14 mouse cellular contexts compared by ENCODE assay signal in the genomic region with DNA sequence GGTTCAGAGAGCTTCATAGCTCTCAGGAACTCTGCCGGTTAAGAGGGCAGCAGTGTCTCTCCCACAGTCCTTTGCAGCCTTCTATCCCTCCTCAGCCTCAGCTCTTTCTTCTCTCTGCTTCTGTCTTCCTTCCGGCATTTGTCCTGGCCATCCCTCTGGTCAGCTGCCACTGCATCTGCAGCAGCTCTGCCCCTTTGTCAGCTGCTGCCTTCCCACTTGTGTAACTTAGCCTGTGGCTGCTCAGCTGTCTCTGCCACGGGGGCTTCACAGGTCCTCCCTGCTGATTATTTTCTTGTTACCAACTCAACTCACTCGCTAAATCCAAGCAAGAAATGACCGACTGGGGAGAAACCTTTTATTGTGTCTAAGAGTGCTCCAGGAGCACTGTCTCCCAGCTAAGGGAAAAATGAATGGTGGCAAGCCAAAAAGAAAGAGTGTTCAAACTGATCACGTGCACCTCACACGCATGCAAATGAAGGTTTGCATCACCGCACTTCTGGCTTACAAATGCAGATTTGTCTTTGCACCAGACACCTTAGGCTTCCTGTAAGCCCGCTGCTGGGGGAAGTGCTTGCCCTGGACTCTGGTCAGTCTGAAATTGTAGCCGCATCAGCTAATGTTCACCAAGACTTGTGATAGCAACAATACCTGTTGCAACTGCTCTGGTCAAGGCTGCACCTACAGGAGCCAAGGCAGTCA. TPM values are rescaled to one million over a fixed set of nuclear protein-coding genes. Genes with fewer than 3 reads are reported as not detected.
DNase-seq lines count a peak whose midpoint lies in the region; ATAC-seq lines count a peak whose summit lies in the region.
"Had no signal": no experiment of that assay in that cellular context is flagged by ENCODE, and none has a peak within 500 bp of the region (broad histone marks: within the 10 kb centered on the region; RNA-seq: fewer than 3 reads in every experiment).

No protein-coding gene starts in this region.

- 58% methylated on average over 10 of the region's 10 CpGs for WGBS in kidney, embryonic 15.5 days
- 54% methylated on average over 10 of the region's 10 CpGs for WGBS in forebrain, embryonic 10.5 days
- 41% methylated on average over 10 of the region's 10 CpGs for WGBS in neural tube, embryonic 13.5 days

- H3K27me3 ChIP-seq in kidney, embryonic 15.5 days, result no peaks in the 10 kb centered on the region
- no peaks in the 10 kb centered on the region for H3K27me3 ChIP-seq in forebrain, embryonic 10.5 days (ENCODE audit: poor library complexity, severe bottlenecking)
- no peaks in the 10 kb centered on the region for H3K27me3 ChIP-seq in neural tube, embryonic 13.5 days
- H3K27me3 ChIP-seq: heart, embryonic 15.5 days; liver, embryonic 13.5 days; stomach, embryonic 15.5 days had no signal

- no peak overlapping the region for H3K4me2 ChIP-seq in kidney, embryonic 15.5 days
- 0 out of 2 replicates have a peak overlapping the region, but pooled peaks have one; percentile 12 for H3K4me2 ChIP-seq in neural tube, embryonic 13.5 days
- H3K4me2 ChIP-seq: heart, embryonic 15.5 days; liver, embryonic 13.5 days; stomach, embryonic 15.5 days had no signal

- H3K4me1 ChIP-seq in kidney, embryonic 15.5 days, result 0 out of 2 replicates have a peak, but pooled peaks cover 5% of the 10 kb centered on the region
- peaks cover 23% of the 10 kb centered on the region for H3K4me1 ChIP-seq in forebrain, embryonic 10.5 days
- peaks cover 31% of the 10 kb centered on the region for H3K4me1 ChIP-seq in neural tube, embryonic 13.5 days (replicated peaks)
- H3K4me1 ChIP-seq: heart, embryonic 15.5 days; liver, embryonic 13.5 days; stomach, embryonic 15.5 days had no signal

- intact Hi-C loops in heart, postnatal 25 days (cut with DNase I), result no loop called here

- no peak for ATAC-seq in kidney, embryonic 15.5 days (replicated peaks; ENCODE audit: low FRiP score)
- ATAC-seq in neural tube, embryonic 13.5 days (ENCODE audit: low read depth), result no peak
- ATAC-seq: activated CD4-positive, CD25-positive, alpha-beta regulatory T cell, adult 4 months had no signal

- peak; percentile 36 for DNase-seq in kidney, adult 11 months
- DNase-seq in forebrain, embryonic 10.5 days (ENCODE audit: extremely low spot score, low spot score), result no peak
- DNase-seq in kidney, postnatal 25 days, result peak; percentile 32 to 65
- no peak for DNase-seq in heart, postnatal 25 days (ENCODE audit: low spot score)
- DNase-seq in adipocyte (ENCODE audit: low spot score), result no peak
- no peak for DNase-seq in left cerebral cortex, adult 8-10 months (ENCODE audit: low spot score in 2 of 2)
- DNase-seq: embryo, embryonic 11 days; liver, embryonic 13.5 days had no signal

- no peaks in the 10 kb centered on the region for H3K9me3 ChIP-seq in kidney, embryonic 15.5 days (replicated peaks)
- no peaks in the 10 kb centered on the region for H3K9me3 ChIP-seq in forebrain, embryonic 10.5 days
- H3K9me3 ChIP-seq in neural tube, embryonic 13.5 days, result no peaks in the 10 kb centered on the region
- H3K9me3 ChIP-seq: heart, embryonic 15.5 days; liver, embryonic 13.5 days; stomach, embryonic 15.5 days had no signal

- H3K9ac ChIP-seq in kidney, embryonic 15.5 days, result no peak overlapping the region
- no peak overlapping the region for H3K9ac ChIP-seq in neural tube, embryonic 13.5 days
- H3K9ac ChIP-seq: heart, embryonic 15.5 days; liver, embryonic 13.5 days; stomach, embryonic 15.5 days had no signal

- H3K36me3 ChIP-seq in kidney, embryonic 15.5 days, result no peaks in the 10 kb centered on the region
- no peaks in the 10 kb centered on the region for H3K36me3 ChIP-seq in forebrain, embryonic 10.5 days (replicated peaks)
- no peaks in the 10 kb centered on the region for H3K36me3 ChIP-seq in neural tube, embryonic 13.5 days
- H3K36me3 ChIP-seq: heart, embryonic 15.5 days; liver, embryonic 13.5 days; stomach, embryonic 15.5 days had no signal

- H3K27ac ChIP-seq in kidney, embryonic 15.5 days, result no peak overlapping the region
- H3K27ac ChIP-seq in forebrain, embryonic 10.5 days, result peak overlapping the region; percentile 45
- no peak overlapping the region for H3K27ac ChIP-seq in neural tube, embryonic 13.5 days (replicated peaks)
- H3K27ac ChIP-seq: heart, embryonic 15.5 days; liver, embryonic 13.5 days; stomach, embryonic 15.5 days had no signal

- H3K4me3 ChIP-seq in kidney, embryonic 15.5 days (replicated peaks), result no peak overlapping the region
- no peak overlapping the region for H3K4me3 ChIP-seq in forebrain, embryonic 10.5 days
- no peak overlapping the region for H3K4me3 ChIP-seq in neural tube, embryonic 13.5 days
- H3K4me3 ChIP-seq: heart, embryonic 15.5 days; liver, embryonic 13.5 days; megakaryocyte, embryonic 14.5 days; stomach, embryonic 15.5 days had no signal

RNA-seq across cellular contexts. Expression of gene Mex3b, which starts 24.8 kb away (rescaled TPM):
- 11.1 and 11.3 TPM in 2 replicates for polyA plus RNA-seq in kidney, embryonic 15.5 days (2015; fragmentation: Nextera tagmentation; extraction: Ambion mirVana)
- polyA plus RNA-seq in forebrain, embryonic 10.5 days (2016; fragmentation: Nextera tagmentation; extraction: Ambion mirVana), result 23.8 and 24.2 TPM in 2 replicates
- 31.8 and 39.2 TPM in 2 replicates for polyA plus RNA-seq in neural tube, embryonic 13.5 days (2015; fragmentation: Nextera tagmentation; extraction: Ambion mirVana)
- total RNA-seq in heart, postnatal 25 days (2021), result 1 to 10 TPM; 1.6 to 2.5 TPM
- total RNA-seq in left cerebral cortex, adult 8-10 months (2022), result 10 to 100 TPM; 15.8 to 19.3 (median 17.1) TPM

Comparison
In these comparisons a context has a peak if more than half of its experiments do, and no peak if none do; other contexts are left out.
1. DNase-seq: peak in kidney, adult 11 months (single experiment) and kidney, postnatal 25 days (2 of 2); none in forebrain, embryonic 10.5 days (single experiment), heart, postnatal 25 days (single experiment), adipocyte (single experiment) and left cerebral cortex, adult 8-10 months (0 of 2).